Mouse (Mus musculus) limb, embryonic 14.5 days (tissue): Measurements from ENCODE around the gene Sctr. TPM values are rescaled to one million over a fixed set of nuclear protein-coding genes. Genes with fewer than 3 reads are reported as not detected.

ENCODE experiments used
- ATAC-seq: fragments of 200-750 bp; cut with Nextera tagmentation; 2 replicates; pipeline ENCODE4 v1.8.0; 2017; ENCODE audit warnings: low read depth, moderate number of reproducible peaks, moderate TSS enrichment; ENCODE audit not compliant: low FRiP score
- DNase-seq: peaks from one replicate; pipeline ENCODE4 v3.0.0-alpha.2; 2015; ENCODE audit warnings: low spot score
- H3K27ac ChIP-seq: fragments of 300-500 bp; sonication (generic); replicated peaks from 2 replicates; pipeline ENCODE4 v1.5.1; 2014; ENCODE audit warnings: low read depth, mild to moderate bottlenecking, low read length, moderate library complexity, mixed read lengths
- H3K27me3 ChIP-seq: fragments of 300-500 bp; sonication (generic); 2 replicates; pipeline ENCODE4 v1.6.1; 2014; ENCODE audit warnings: low read length, mixed read lengths; ENCODE audit not compliant: control insufficient read depth, insufficient read depth
- H3K36me3 ChIP-seq: fragments of 300-500 bp; sonication (generic); 2 replicates; pipeline ENCODE4 v1.6.1; 2014; ENCODE audit warnings: mild to moderate bottlenecking, low read length, moderate library complexity, mixed read lengths; ENCODE audit not compliant: control insufficient read depth, insufficient read depth
- H3K4me1 ChIP-seq: fragments of 300-500 bp; sonication (generic); 2 replicates; pipeline ENCODE4 v1.6.1; 2014; ENCODE audit warnings: antibody characterized with exemption, low read length, mixed read lengths; ENCODE audit not compliant: control insufficient read depth, insufficient read depth
- H3K4me2 ChIP-seq: fragments of 300-500 bp; sonication (generic); replicated peaks from 2 replicates; pipeline ENCODE4 v1.6.1; 2014; ENCODE audit warnings: low read depth, mild to moderate bottlenecking, low read length, moderate library complexity; ENCODE audit not compliant: severe bottlenecking
- H3K4me3 ChIP-seq: fragments of 300-500 bp; sonication (generic); replicated peaks from 2 replicates; pipeline ENCODE4 v1.5.1; 2014; ENCODE audit warnings: low read length
- H3K9ac ChIP-seq: fragments of 300-500 bp; sonication (generic); 2 replicates; pipeline ENCODE4 v1.6.1; 2014; ENCODE audit warnings: mild to moderate bottlenecking, low read depth, low read length, moderate library complexity; ENCODE audit not compliant: severe bottlenecking
- H3K9me3 ChIP-seq: fragments of 300-500 bp; sonication (generic); 2 replicates; pipeline ENCODE4 v1.6.1; 2016; ENCODE audit warnings: low read length; ENCODE audit not compliant: control insufficient read depth
- POLR2A ChIP-seq: fragments of 200-500 bp; IDR thresholded peaks from 2 replicates; pipeline ENCODE4 v1.8.0; 2012; ENCODE audit warnings: inconsistent platforms, mild to moderate bottlenecking, moderate library complexity, borderline replicate concordance; ENCODE audit not compliant: insufficient read depth, insufficient read length; ENCODE audit errors: extremely low read depth
- WGBS: fragments of 180-500 bp; shearing (Covaris S2); extraction: QIAGEN DNeasy Blood & Tissue Kit; methylation state at CpG from one replicate; pipeline ENCODE4 v1.1.7; 2014; 5-methylcytosine and 5-hydroxymethylcytosine counted together
- polyA plus RNA-seq, 2 experiments: library from polyadenylated mRNA; depleted of rRNA in 1 of 2; stranded (reverse) in 1 of 2; unstranded in 1 of 2; fragments of >200 nt; fragmentation: Nextera tagmentation in 1 of 2; extraction: Ambion mirVana in 1 of 2; gene quantifications; 2 replicates each; pipeline versions ENCODE4 v1.2.1 to v1.2.3; 2012 to 2014

Gene Sctr
- polyA plus RNA-seq, 2 experiments, result 0.29 to 0.55 TPM

- DNase-seq, result peak; percentile 48
- peak within 1 kb of the TSS; percentile 51 for H3K9ac ChIP-seq
- H3K36me3 ChIP-seq, result no peaks in the 10 kb centered on the region
- WGBS, result 2% methylated on average over 40 of the region's 40 CpGs
- peaks cover 12% of the 10 kb centered on the region for H3K27me3 ChIP-seq
- H3K4me3 ChIP-seq, result peak within 1 kb of the TSS; percentile 40
- TF ChIP-seq POLR2A, result 0 out of 2 replicates have a peak, but pooled peaks have one; percentile 43
- no peaks in the 10 kb centered on the region for H3K9me3 ChIP-seq
- ATAC-seq, result peak; percentile 84
- H3K4me2 ChIP-seq, result peak within 1 kb of the TSS; percentile 84
- no peak within 1 kb of the TSS for H3K27ac ChIP-seq
- H3K4me1 ChIP-seq, result 0 out of 2 replicates have a peak, but pooled peaks cover 8% of the 10 kb centered on the region
Measured at GRCm38 (mm10) chr1:120073519-120074306, 67.0 kb downstream of the Sctr start, which contains the start of gene Tmem37. Tmem37 (minus strand) TSS chr1:120074074.

GRCm38 (mm10) chr1:120074307-120074702 lies 67.6 kb downstream of the Sctr start:
- no peak for ATAC-seq
- Histone ChIP-seq H3K27me3 (peaks cover 12% of the 10 kb centered on the region), H3K4me3 (no peak overlapping the region), H3K4me1 (0 out of 2 replicates have a peak, but pooled peaks cover 8% of the 10 kb centered on the region), H3K36me3 (no peaks in the 10 kb centered on the region), H3K27ac (no peak overlapping the region), H3K9me3 (no peaks in the 10 kb centered on the region), H3K4me2 (peak overlapping the region; percentile 84; the same call in 1 of the 2 replicates), H3K9ac (no peak overlapping the region)
- no peak for DNase-seq
- no peak for TF ChIP-seq POLR2A
- 35% methylated on average over 4 of the region's 4 CpGs for WGBS

- TF ChIP-seq POLR2A, result no peak
- H3K4me3 ChIP-seq, result no peak overlapping the region
- no peaks in the 10 kb centered on the region for H3K9me3 ChIP-seq
- H3K27ac ChIP-seq, result no peak overlapping the region
- ATAC-seq (no peak), DNase-seq (no peak)
- no peak overlapping the region for H3K9ac ChIP-seq
- no peak overlapping the region for H3K4me2 ChIP-seq
- 0 out of 2 replicates have a peak, but pooled peaks cover 8% of the 10 kb centered on the region for H3K4me1 ChIP-seq
- H3K27me3 ChIP-seq, result peaks cover 12% of the 10 kb centered on the region
- H3K36me3 ChIP-seq, result no peaks in the 10 kb centered on the region
- WGBS, result 74% methylated on average over 4 of the region's 4 CpGs
Measured at GRCm38 (mm10) chr1:120074931-120075330, 68.2 kb downstream of the Sctr start.

- Histone ChIP-seq H3K9me3 (no peaks in the 10 kb centered on the region), H3K4me3 (no peak overlapping the region), H3K4me1 (0 out of 2 replicates have a peak, but pooled peaks cover 8% of the 10 kb centered on the region), H3K36me3 (no peaks in the 10 kb centered on the region), H3K9ac (no peak overlapping the region), H3K27me3 (peaks cover 12% of the 10 kb centered on the region), H3K27ac (no peak overlapping the region), H3K4me2 (no peak overlapping the region)
- no peak for TF ChIP-seq POLR2A
- DNase-seq (no peak), ATAC-seq (no peak)
- 80% methylated on average over 5 of the region's 5 CpGs for WGBS
Measured at GRCm38 (mm10) chr1:120075507-120075906, 68.8 kb downstream of the Sctr start.

- 23% methylated on average over 9 of the region's 9 CpGs for WGBS
- ATAC-seq (no peak), DNase-seq (no peak)
Measured at GRCm38 (mm10) chr1:120077746-120078410, 71.2 kb downstream of the Sctr start.

More at GRCm38 (mm10) chr1:120077746-120078410, 71.2 kb downstream of the Sctr start:
- no peak for TF ChIP-seq POLR2A
- Histone ChIP-seq H3K4me2 (no peak overlapping the region), H3K27ac (no peak overlapping the region), H3K4me3 (no peak overlapping the region), H3K9me3 (no peaks in the 10 kb centered on the region), H3K36me3 (no peaks in the 10 kb centered on the region), H3K4me1 (0 out of 2 replicates have a peak, but pooled peaks cover 8% of the 10 kb centered on the region), H3K9ac (no peak overlapping the region), H3K27me3 (peaks cover 7% of the 10 kb centered on the region)
